Mouse (Mus musculus) retina, adult 2 months (tissue): ENCODE data around the gene Elf1.
"Not testable (repeated sequence)": the region's sequence is repeated elsewhere in the genome, so short reads cannot be mapped to it uniquely, and the experiment has no call there.

Experiments used
- DNase-seq: peaks from one replicate; pipeline ENCODE4 v3.0.0-alpha.2; 2012; ENCODE audit warnings: low read depth, low spot score

Elf1 gene

DNA sequence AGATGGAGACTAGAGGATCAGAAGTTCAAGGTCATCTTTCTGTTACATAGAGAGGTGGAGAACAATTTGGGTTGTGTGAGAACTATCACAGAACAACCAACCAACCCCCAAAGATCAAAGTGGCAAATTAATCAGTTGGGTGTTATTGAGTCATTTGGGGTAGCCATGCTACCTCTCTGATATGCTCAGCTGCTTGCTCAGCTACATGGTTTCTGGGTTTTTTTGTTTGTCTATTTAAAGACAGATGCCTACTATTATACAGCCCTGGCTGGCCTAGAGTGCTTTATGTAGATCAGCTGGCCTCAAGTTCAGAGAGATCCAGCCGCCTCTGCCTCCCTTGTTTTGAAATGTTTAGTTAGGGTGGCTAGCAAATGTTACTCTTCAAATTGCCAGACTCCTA, 40.1 kb downstream of the Elf1 start:
- DNase-seq = no peak

DNA sequence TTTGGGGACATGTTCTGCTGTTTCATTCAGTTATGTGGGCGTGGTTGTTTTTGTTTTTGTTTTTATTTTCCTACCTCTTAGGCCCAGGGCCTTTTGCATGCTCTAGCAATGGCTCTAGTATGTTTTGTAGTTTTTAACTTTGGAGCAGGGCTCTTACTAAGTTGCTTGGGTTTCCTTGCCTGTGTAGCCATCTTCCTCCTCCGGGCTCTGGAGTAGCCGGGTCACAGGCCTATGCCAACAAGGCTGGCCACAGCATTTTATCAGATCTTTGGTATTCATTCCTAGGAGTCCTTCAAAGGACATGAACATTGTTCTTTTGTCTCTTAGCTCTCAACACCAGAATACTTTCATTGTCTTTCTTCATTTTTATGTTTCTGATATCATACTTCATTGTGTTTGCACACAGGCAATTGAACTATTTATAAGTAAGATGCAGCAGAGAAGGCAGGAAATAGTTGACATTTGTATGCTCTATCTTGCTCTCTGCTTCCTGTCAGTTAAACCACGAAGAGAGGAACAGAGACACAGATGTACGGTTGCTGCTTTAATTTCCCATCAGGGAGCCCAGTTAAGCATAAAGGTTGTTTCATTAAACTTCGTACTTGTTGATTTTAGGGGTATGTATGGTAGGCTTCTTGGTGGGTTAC, 40.6 kb downstream of the Elf1 start:
- no peak for DNase-seq

DNA sequence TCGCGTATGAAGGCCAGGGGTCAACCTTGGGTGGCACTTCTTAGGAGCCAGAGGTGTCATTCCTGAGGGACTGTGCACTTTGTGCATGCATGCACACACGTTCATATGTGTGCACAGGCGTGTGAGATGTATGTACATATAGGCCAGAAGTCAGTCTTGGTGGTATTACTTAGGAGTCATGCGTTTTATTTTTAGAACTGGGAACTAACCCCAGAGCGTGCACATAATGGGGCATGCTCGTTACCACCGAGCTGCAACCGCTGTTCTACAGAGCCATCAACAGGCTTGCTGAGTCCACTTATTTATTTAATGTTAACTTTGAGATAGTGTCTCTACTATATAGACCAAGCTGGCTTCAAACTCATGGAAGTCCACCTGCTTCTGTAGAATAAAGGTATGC, 41.4 kb downstream of the Elf1 start:
- DNase-seq = no peak

DNA sequence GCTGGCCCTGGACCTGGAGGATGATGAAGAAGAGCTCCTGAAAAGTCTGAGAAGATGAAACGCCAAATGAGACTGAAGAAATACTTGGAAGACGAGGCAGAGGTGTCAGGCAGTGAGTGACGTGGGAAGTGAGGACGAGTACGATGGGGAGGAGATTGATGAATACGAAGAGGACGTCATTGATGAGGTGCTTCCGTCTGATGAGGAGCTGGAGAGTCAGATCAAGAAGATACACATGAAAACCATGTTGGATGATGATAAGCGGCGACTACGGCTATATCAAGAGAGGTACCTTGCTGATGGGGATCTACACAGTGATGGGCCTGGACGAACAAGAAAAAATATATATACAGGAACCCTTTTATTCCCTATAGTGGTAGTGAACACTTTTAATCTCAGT, 45.1 kb downstream of the Elf1 start:
- not testable (repeated sequence) for DNase-seq

DNA sequence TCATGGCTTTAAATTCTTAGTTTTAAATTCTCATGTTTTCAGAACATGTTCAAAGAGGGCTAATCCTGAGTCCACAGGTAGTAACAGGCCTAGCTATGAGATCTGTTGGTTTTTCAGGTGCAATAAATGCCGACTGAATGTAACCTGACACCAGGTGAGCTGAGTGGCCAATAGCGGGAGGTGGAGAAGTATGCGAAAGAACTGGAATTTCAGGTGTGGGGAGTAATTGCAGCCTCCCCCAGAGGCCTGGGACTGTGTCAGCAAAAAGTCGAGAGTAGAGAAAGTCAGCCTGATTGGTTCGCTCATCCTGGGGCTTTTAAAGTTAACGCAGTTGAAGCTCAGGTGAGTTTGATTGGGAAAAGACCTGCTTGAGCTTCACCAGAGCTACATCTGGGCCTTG, 46.7 kb downstream of the Elf1 start:
- DNase-seq = no peak

DNA sequence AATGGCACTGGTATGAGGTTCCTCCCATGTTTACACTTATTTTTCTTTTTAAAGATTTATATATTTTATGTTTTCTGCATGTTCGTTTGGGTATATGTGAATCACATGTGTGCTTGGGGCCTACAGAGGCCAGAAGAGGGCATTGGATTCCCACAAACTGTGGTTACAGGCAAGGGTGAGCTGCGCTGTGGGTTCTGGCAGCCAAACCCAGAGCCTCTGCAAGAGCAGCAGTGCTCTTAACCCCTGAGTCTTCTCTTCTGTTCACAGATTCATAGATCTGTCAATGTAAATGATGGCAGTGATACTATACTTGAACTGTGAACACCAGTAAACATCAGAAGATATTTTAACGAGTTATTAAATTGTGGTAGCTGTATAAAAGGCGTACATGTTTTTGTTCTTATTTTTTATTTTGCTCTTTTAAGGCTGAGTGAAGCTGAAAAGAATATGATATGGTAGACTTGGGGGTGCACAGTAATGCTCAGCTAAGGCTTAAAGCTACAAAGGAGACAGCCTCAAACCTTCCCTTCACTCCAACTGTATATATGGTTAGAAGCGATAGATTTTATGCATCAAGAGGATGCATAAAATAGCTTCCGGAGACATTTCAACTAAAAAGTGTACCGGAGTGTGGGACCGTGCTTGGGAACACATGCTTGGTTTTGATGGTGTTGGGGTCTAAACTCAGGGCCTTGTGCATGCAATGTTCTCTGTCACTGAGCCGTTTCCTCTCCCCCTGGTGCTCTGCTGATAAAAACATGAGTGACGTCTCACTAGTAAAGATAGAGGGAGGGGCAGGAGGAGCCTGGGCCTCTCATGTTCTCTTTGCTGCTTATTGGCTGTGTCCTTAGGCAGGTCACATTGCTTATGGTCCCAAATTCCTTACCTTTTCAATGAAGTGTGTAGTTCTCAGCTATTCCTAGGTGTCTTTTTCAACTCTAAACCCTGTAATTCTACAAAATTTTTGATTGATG, 48.9 kb downstream of the Elf1 start:
- no peak for DNase-seq

DNA sequence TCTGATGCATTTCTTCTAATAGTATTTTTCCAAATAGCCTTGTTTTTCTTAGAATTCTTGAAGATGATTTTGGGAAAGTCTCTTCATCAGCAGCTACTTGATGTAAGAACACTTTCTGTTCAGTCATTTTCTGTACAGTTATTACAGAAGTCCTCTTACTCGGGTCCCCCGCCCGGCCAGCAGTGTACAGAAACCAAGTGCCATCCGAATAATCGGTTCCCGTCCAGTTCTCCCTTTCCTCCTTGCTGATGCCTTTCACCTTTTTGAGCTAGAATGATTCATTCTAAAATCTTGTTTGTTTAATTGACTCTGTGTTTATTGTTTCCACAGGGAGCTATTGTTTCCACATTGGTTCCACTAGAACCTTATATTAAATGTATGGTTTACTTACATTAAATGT, 49.8 kb downstream of the Elf1 start:
- no peak for DNase-seq

DNA sequence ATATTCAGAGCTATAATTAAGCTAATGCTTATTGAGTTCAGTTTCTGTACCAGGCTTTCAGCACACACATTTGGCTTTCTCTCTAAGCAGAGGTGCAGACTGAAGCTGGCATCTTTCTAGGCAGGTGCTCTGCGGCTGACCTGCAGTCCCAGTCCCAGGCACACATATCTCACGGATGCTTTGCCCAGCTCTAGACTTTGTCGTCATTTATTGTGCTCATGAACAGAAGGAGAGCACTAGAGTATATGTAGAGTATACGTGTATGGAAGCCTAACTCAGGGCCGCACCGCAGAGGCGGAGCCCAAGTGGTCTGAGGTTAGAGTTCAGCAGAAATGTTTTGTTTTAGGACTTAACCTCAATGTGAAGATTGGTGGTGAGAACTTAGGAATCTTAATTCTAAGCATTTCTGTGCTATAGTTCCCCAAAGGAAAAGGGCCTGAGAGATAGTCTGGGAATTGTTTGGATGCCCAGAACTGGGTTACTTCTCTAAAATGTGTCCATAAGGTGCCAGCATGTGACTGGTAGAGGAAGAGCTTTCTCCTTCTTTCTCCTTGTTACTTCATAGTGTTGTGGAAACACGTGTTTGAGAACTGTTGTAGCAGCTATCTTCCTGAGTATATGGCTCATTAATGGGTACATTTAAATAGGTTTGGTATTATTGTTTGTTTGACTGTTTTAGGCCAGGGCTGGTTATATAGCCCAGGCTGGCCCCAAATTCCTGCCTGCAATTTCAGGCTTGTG, 51.2 kb downstream of the Elf1 start:
- DNase-seq = no peak

DNA sequence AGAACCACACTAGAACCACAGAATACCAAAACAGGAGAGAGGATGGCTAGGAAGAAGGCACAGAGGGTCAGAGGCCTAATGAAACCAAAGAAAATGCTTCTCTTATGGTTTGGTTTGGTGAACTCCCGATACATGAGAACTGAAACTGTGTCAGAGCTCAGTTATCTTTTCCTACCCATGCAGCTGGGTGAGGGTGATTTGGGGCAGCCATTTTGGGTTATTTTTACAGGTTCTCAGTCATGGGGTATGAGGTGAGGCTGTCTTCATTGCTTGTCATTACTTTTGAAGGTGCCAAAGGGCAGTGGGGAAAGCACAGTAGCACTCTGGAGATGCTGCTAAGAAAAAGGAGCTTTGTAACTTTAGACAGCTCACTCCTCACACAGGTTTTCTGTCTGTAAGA, 52.4 kb downstream of the Elf1 start:
- DNase-seq = no peak

DNA sequence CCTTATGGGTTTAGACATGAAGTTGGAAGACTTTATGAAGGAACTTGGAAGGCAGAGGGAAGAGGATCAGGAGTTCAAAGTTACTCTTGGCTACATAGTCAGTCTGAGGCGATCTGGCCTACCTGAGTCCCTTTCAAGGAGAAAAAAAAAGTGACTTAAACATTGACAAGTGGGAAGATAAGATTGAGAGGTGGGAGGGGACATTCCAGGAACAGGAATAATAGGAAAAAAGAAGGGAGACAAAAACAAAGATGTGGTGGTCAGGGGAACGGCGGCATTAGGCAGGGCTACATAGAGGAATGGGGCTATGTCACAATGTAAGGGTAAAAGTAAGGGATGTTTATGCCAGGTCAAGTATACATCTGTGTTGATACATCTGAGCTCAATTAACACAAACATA, 53.2 kb downstream of the Elf1 start:
- DNase-seq = no peak

DNA sequence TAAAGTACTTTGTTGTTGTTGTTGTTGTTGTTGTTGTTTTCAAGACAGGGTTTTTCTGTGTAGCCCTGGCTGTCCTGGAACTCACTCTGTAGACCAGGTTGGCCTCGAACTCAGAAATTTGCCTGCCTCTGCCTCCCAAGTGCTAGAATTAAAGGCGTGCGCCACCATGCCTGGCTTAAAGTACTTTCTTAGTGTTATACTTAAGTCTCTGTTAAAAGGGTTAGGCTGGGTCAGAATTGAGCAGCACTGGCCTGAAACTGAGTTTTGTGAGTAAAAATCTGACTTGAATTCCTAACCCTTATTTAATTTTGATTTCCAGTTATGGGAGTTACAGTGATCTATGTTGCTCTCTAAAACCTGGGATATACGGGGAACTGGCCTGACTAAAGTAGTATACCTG, 53.7 kb downstream of the Elf1 start:
- not testable (repeated sequence) for DNase-seq

DNA sequence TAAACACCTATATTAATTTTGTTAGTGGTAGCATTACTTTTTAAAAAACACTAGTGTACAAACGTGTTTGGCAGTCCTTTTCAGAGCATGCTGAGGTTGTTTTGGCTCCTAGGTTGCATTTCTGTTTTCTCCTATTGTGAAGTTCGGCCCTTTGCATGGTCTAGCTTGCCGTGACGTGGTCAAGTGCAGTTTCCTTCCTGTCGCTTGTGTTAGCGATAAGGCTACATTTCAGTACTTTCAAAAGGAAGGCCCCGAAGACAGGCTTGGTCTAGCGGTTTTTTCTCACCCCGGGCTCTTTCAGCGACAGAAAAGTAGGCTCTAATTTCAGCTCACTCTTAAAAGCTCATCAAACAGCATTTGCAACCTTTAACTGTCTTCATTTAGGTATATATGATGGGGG, 54.3 kb downstream of the Elf1 start:
- no peak for DNase-seq

DNA sequence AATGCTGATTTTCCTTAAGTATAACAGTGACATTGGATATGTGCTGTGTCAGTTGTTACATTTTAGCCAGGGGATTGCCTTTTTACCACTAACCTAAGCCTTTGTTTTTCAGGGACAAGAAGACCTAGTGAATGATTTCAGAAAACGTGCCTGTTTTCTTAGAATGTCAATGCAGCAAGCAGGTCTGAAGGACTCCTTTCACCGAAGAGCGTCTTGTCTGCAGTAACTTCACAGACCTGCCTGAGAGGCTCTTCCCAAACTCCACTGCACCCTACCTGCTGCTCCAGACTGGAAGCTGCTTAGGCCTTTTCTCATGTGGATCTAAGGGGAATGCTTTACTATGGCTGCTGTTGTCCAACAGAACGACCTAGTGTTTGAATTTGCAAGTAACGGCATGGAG, 55.0 kb downstream of the Elf1 start:
- no peak for DNase-seq

DNA sequence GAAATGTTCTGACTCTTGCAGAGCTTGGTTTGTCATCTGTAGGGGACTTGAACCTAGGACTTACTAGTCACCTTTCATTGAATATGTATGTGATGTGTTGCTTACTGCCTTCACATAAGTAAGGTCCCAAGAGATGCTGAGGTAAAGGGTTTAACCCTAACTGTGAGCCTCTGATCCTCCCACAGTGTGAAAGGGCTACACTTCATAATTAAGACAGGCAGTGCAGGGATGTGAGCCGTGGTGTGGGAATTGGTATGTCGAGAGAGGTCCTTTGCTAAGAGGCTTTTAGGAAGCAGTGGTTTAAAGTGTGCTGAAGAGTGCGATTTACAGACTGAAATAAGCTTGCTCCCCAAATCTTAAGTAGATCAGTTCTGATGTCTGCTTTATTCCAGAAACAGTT, 55.8 kb downstream of the Elf1 start:
- no peak for DNase-seq

DNA sequence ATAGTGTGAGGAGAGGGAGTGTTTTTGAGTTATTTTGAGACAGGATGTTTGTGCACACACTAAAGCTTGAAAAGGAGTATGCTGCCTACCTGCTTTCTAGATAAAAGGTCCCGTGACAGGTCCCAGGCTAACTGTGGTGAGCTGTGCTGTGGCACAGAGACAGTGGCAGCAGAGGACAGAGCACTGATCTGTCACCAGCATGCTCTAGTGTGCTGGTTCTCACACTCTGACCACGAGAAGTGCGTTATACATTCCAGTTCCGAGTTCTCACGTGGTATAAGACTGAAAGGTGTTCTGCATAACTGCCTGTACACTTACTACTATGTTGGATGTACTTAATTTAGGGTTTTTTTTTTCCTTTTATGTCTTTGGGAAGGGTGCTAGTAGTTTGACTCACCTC, 56.5 kb downstream of the Elf1 start:
- DNase-seq = no peak

DNA sequence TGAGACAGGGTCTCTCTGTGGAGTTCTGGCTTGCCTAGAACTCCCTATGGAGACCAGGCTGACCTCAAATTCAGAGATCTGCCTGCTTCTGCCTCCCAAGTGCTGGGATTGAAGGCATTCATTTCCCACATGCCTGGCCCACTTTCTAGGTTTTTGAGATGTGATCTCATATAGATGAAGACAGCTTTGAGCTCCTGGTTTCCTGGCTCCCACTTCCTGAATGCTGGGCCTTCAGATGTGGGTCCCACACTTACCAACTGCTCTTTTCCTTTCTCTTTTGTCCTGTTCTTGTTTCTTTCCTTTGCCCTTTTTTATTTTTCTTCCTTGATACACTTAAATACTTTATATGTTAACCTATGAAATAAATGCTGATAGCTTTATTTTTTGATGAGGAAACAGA, 56.9 kb downstream of the Elf1 start:
- DNase-seq = no peak

DNA sequence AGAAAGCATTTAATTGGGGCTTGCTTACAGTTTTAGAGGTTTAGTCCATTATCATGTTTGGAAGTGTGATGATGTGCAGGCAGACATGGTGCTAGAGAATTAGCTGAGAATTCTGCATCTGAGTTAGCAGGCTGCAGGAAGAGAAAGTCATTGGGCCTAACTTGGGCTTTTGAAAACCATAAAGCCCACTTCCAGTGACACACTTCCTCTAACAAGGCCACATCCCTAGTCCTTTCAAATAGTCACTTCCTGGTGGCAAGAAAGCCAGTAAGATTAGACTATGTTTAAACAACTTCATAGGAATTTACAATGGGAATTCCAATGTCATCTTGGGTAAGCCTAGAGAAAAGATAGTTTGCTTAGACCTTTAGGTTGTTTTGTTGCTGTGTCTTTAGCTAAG, 60.6 kb downstream of the Elf1 start:
- DNase-seq = no peak

DNA sequence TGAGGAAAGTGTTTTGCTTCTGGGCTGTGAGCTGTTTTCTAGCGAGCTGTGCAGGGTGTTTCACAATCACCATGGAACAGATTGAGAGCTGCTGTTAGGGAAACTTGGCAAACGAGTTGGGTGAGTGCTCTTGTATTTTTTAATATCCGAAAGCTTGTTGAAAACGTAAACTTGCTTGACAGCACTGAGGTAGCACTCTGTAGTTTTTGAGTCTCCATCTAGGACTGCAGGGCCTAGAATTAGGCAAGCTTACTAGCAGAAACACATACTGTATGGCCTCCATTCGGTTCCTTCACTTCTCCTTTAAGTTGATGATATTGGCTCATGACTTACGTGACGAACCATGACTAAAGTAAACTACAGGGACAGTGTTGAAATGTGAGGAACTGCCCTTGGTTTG, 68.3 kb downstream of the Elf1 start:
- DNase-seq = no peak

DNA sequence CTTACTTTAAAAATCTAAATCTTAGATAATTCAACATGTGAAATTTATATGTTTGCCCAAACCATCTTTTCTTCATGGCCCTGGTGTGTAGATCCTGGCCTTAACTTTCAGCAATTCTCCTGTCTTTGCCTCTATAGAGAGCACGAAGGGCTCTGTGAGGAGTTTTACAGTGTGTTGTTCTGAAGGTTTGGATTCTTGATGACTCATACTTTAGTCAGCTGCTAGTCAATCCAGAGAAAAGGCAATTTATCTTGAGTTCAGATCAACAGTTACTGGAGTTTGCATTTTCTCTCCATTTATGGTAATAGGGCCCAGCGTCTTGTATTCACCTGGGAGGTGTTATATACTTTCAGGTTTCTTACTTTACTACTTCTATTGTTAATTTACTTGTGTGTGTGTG, 70.9 kb downstream of the Elf1 start:
- DNase-seq = no peak

DNA sequence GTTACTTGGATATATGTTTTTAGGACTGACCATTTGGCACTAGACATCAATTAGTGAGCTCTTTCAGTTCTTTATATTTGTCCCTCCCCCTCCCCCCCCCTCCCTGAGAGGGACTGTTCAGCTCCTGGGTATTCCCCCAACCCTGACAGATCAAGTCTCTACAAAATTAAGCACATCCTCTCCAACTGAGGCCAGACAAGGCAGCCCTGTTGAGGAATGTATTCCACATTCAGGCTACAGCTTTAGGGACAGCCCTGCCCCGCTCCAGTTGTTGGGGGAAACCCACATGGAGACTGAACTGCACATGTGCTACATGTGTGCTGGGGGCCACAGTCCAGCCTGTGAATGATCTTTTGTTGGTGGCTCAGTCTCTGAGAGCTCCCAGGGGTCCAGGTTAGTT, 71.9 kb downstream of the Elf1 start:
- DNase-seq = no peak

DNA sequence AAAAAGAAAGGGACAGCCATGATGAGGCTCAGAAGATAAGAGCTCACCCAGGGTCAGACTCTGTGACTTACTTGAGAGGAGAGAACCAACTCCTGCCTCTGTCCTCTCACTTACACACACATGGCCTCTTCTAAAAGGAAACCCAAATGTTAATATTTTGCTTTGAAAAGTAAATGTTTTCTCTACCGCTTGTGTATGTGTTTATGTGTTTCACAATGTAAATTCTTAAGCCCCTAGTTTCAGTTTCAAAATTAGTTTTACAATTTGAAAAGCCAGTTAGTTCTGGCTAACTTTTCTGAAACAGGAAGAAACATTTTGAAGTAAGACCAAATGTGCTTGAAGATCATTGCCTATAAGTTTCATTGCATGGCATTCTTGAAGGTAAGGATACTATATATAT, 76.8 kb downstream of the Elf1 start:
- no peak for DNase-seq

DNA sequence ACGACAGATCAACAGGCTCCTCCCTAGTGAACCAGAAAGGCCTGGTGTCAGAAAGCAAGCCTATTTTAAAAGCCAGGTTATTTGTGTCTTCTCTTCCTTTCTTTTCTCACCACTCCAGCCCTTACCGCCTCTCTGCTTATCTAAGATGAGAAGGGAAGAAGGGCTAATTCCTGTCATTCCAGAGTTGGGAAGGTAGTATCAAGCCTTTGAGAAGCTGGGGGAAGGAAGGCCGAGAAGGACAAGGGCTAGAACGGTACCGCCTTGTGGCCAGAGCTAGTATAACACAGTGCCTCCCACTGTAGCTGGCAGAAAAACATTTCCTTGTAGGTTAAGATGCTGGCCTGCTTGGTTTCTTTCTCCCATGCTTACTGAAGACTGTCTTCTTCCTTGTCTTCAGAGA, 81.8 kb downstream of the Elf1 start:
- no peak for DNase-seq

DNA sequence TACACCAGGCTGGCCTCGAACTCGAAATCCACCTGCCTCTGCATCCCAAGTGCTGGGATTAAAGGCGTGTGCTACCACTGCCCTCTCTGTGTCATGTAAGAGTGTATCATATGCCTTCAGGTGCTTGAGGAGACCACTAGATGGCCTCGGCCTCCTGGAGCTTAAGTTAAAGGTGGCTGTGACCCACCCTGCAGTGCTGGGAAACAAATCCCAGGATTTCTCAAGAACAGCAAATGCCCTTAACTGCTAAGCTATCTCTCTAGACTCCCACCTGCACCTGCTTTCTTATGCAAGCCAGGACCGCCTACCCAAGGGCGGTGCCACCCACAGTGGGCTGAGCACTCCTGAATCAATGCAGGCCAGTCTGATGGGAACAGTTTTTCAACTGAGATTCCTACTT, 83.8 kb downstream of the Elf1 start:
- DNase-seq = no peak
